Mouse (Mus musculus): Measurements from ENCODE around the gene Arhgap15. TPM values are rescaled to one million over a fixed set of nuclear protein-coding genes. Genes with fewer than 3 reads are reported as not detected.

Arhgap15 gene
- polyA plus RNA-seq, 1 experiment from 2014 or later = 0.20 TPM

- no peak overlapping the region for H3K4me2 ChIP-seq (ENCODE audit: low read depth, low read length, severe bottlenecking)
- ATAC-seq (replicated peaks; ENCODE audit: low FRiP score) (no peak), DNase-seq (ENCODE audit: low spot score) (no peak)
- H3K27ac ChIP-seq (ENCODE audit: low read depth, low read length) = no peak overlapping the region
- H3K9me3 ChIP-seq (ENCODE audit: control insufficient read depth, low read length) = peaks cover 9% of the 10 kb centered on the region
- 52% methylated on average over 8 of the region's 8 CpGs for WGBS
- no peak overlapping the region for H3K9ac ChIP-seq (ENCODE audit: low read length)
- no peaks in the 10 kb centered on the region for H3K36me3 ChIP-seq (ENCODE audit: control insufficient read depth, insufficient read depth, low read length)
- H3K4me3 ChIP-seq (ENCODE audit: low read depth, low read length) = no peak overlapping the region
- H3K4me1 ChIP-seq (replicated peaks; ENCODE audit: control insufficient read depth, insufficient read depth, low read length) = no peaks in the 10 kb centered on the region
- H3K27me3 ChIP-seq (ENCODE audit: control insufficient read depth, insufficient read depth, low read length) = no peaks in the 10 kb centered on the region
These were observed 689.0 kb downstream of the Arhgap15 start for GRCm38 (mm10) chr2:44437496-44438057.

- no peaks in the 10 kb centered on the region for H3K27me3 ChIP-seq (ENCODE audit: control insufficient read depth, insufficient read depth, low read length)
- ATAC-seq (replicated peaks; ENCODE audit: low FRiP score) = no peak
- no peaks in the 10 kb centered on the region for H3K36me3 ChIP-seq (ENCODE audit: control insufficient read depth, insufficient read depth, low read length)
- no peak overlapping the region for H3K27ac ChIP-seq (ENCODE audit: low read depth, low read length)
- peaks cover 9% of the 10 kb centered on the region for H3K9me3 ChIP-seq (ENCODE audit: control insufficient read depth, low read length)
- no peak overlapping the region for H3K4me2 ChIP-seq (ENCODE audit: low read depth, low read length, severe bottlenecking)
- no peak overlapping the region for H3K9ac ChIP-seq (ENCODE audit: low read length)
- DNase-seq (ENCODE audit: low spot score) = no peak
- H3K4me3 ChIP-seq (ENCODE audit: low read depth, low read length) = no peak overlapping the region
- WGBS = 89% methylated on average over 1 of the region's 1 CpGs
- no peaks in the 10 kb centered on the region for H3K4me1 ChIP-seq (replicated peaks; ENCODE audit: control insufficient read depth, insufficient read depth, low read length)
These were observed 689.4 kb downstream of the Arhgap15 start for GRCm38 (mm10) chr2:44438070-44438469.

DNA sequence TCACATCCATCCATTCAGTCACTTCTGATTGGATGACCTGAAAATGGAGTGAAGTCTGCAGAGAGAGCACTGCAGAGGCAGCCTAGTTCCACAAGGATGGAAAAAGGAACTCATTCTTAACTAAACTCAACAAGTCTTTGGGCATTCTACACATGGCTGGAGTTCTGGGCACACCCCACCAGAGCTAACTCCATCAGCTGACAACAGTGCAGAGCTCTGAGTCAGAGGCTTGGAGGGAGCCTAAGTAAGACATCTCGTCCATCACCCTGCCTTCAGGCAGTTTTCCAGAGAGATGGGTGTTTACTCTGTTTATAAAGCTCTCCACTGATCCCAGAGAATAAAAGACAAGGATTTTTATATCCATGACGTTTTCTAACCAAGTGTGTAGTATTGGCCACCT, 696.3 kb downstream of the Arhgap15 start:
- Histone ChIP-seq H3K27me3 (ENCODE audit: control insufficient read depth, insufficient read depth, low read length) (no peaks in the 10 kb centered on the region), H3K36me3 (ENCODE audit: control insufficient read depth, insufficient read depth, low read length) (no peaks in the 10 kb centered on the region), H3K4me1 (replicated peaks; ENCODE audit: control insufficient read depth, insufficient read depth, low read length) (peaks cover 5% of the 10 kb centered on the region; the same call in 1 of the 2 replicates), H3K4me3 (ENCODE audit: low read depth, low read length) (no peak overlapping the region), H3K27ac (ENCODE audit: low read depth, low read length) (no peak overlapping the region), H3K9me3 (ENCODE audit: control insufficient read depth, low read length) (peaks cover 9% of the 10 kb centered on the region), H3K9ac (ENCODE audit: low read length) (no peak overlapping the region), H3K4me2 (ENCODE audit: low read depth, low read length, severe bottlenecking) (no peak overlapping the region)
- WGBS = 76% methylated on average over 2 of the region's 2 CpGs
- DNase-seq (ENCODE audit: low spot score) (no peak), ATAC-seq (replicated peaks; ENCODE audit: low FRiP score) (no peak)

Other genes starting within 250 kb of the Arhgap15 start
- gene Kynu, start 193.5 kb upstream of the Arhgap15 start, polyA plus RNA-seq (2014; fragmentation: Nextera tagmentation; extraction: Ambion mirVana) = 0.83 and 1.1 TPM in 2 replicates

All from forebrain, embryonic 11.5 days (tissue).